Mouse (Mus musculus) intestine, embryonic 16.5 days (tissue): Measurements from ENCODE around the gene Gatb. TPM values are rescaled to one million over a fixed set of nuclear protein-coding genes. Genes with fewer than 3 reads are reported as not detected.

Source experiments
- ATAC-seq: fragments of 200-750 bp; cut with Nextera tagmentation; 2 replicates; pipeline ENCODE4 v1.8.0; 2017; ENCODE audit warnings: moderate TSS enrichment, moderate library complexity
- H3K27ac ChIP-seq: fragments of 300-500 bp; sonication (generic); 2 replicates; pipeline ENCODE4 v1.5.1; 2014; ENCODE audit warnings: mild to moderate bottlenecking, low read length
- H3K27me3 ChIP-seq: fragments of 300-500 bp; sonication (generic); replicated peaks from 2 replicates; pipeline ENCODE4 v1.6.1; 2014; ENCODE audit warnings: low read length, control low read depth, mixed read lengths; ENCODE audit not compliant: control insufficient read depth, insufficient read depth
- H3K36me3 ChIP-seq: fragments of 300-500 bp; sonication (generic); 2 replicates; pipeline ENCODE4 v1.6.1; 2014; ENCODE audit warnings: low read length, control low read depth; ENCODE audit not compliant: control insufficient read depth, insufficient read depth
- H3K4me1 ChIP-seq: fragments of 300-500 bp; sonication (generic); 2 replicates; pipeline ENCODE4 v1.6.1; 2014; ENCODE audit warnings: low read length, control low read depth, mixed read lengths; ENCODE audit not compliant: control insufficient read depth, insufficient read depth
- H3K4me2 ChIP-seq: fragments of 300-500 bp; sonication (generic); 2 replicates; pipeline ENCODE4 v1.6.1; 2014; ENCODE audit warnings: low read depth, low read length, control low read depth
- H3K4me3 ChIP-seq: fragments of 300-500 bp; sonication (generic); 2 replicates; pipeline ENCODE4 v1.5.1; 2014; ENCODE audit warnings: mild to moderate bottlenecking, low read length
- H3K9ac ChIP-seq: fragments of 300-500 bp; sonication (generic); 2 replicates; pipeline ENCODE4 v1.6.1; 2014; ENCODE audit warnings: low read depth, low read length
- H3K9me3 ChIP-seq: fragments of 300-500 bp; sonication (generic); 2 replicates; pipeline ENCODE4 v1.6.1; 2016; ENCODE audit warnings: low read length, control low read depth; ENCODE audit not compliant: control insufficient read depth
- WGBS: fragments of 180-500 bp; shearing (Covaris S2); extraction: QIAGEN DNeasy Blood & Tissue Kit; methylation state at CpG from one replicate; pipeline ENCODE4 v1.1.7; 2014; 5-methylcytosine and 5-hydroxymethylcytosine counted together
- polyA plus RNA-seq: library from polyadenylated mRNA; unstranded; fragments of >200 nt; fragmentation: Nextera tagmentation; extraction: Ambion mirVana; gene quantifications from 2 replicates; pipeline ENCODE4 v1.2.1, GENCODE M21; 2015

Gatb gene
- polyA plus RNA-seq, 1 experiment from 2014 or later: 37.8 TPM

DNA sequence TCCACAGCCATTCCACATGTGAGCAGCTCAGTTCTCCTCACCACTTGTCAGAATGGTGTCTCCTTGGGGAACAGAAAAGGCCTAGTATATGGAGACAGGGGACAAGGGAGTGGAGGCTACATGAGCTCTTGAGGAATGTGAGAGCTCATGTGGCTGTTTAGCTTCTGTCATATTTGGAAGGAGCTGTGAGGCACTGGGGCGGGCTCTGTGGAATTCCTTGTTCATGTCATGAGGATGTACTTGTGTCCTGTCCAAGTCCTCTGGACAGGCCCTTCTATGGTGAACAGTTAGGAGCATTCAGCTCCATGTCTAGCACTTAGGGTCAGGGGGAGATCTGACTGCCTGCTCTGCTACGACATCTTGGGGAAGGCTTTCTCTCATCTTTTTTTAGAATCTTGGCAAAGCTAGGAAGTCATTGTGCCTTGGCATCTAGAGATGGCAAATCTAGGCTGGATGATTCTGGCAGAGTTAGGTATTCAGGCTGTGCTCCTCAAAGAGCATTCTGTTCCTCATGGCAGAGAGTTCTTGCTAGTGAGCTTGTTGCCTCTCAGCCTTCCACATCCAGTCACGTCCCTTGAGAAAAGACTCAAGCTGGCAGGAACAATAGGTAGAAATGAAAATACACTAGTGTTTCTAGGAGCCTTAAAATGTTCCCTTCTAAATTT lies 16.3 kb downstream of the Gatb start:
- Histone ChIP-seq H3K4me2 (no peak overlapping the region), H3K27ac (no peak overlapping the region), H3K9me3 (no peaks in the 10 kb centered on the region), H3K9ac (no peak overlapping the region), H3K27me3 (no peaks in the 10 kb centered on the region), H3K36me3 (no peaks in the 10 kb centered on the region), H3K4me3 (no peak overlapping the region), H3K4me1 (peaks cover 5% of the 10 kb centered on the region; the same call in 1 of the 2 replicates)
- no peak for ATAC-seq
- 89% methylated on average over 3 of the region's 3 CpGs for WGBS

DNA sequence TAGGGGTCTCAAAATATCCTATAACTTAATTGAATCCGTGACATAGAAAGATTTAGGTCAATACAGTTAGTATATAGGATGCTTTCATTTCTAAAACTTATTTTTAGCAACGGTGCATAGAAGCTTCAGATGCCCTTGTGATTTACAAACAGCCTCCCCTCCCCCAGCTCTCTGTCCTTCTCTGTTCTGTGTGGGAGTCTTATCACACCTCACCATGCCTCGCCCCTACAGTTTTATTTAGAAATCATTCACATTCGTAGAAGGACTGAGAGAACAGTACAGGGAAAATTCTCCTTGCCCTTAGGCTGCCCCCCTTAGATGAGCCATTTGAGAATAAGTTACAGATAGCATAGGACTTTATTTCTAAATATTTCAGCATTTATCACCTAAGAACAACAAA lies 18.1 kb downstream of the Gatb start:
- Histone ChIP-seq H3K4me1 (peaks cover 5% of the 10 kb centered on the region; the same call in 1 of the 2 replicates), H3K4me3 (no peak overlapping the region), H3K4me2 (no peak overlapping the region), H3K27ac (no peak overlapping the region), H3K36me3 (no peaks in the 10 kb centered on the region), H3K27me3 (no peaks in the 10 kb centered on the region), H3K9me3 (no peaks in the 10 kb centered on the region), H3K9ac (no peak overlapping the region)
- ATAC-seq: no peak
- WGBS: 59% methylated on average over 4 of the region's 4 CpGs

- Histone ChIP-seq H3K36me3 (no peaks in the 10 kb centered on the region), H3K4me2 (no peak overlapping the region), H3K4me1 (peaks cover 5% of the 10 kb centered on the region; the same call in 1 of the 2 replicates), H3K9me3 (no peaks in the 10 kb centered on the region), H3K9ac (no peak overlapping the region), H3K27ac (no peak overlapping the region), H3K4me3 (no peak overlapping the region), H3K27me3 (no peaks in the 10 kb centered on the region)
- 85% methylated on average over 5 of the region's 5 CpGs for WGBS
- no peak for ATAC-seq
Observed at GRCm38 (mm10) chr3:85592640-85593252, 18.8 kb downstream of the Gatb start.

- no peak overlapping the region for H3K4me3 ChIP-seq
- no peaks in the 10 kb centered on the region for H3K36me3 ChIP-seq
- no peak overlapping the region for H3K4me2 ChIP-seq
- H3K27me3 ChIP-seq: no peaks in the 10 kb centered on the region
- ATAC-seq: no peak
- no peak overlapping the region for H3K27ac ChIP-seq
- H3K9ac ChIP-seq: no peak overlapping the region
- H3K4me1 ChIP-seq: 0 out of 2 replicates have a peak, but pooled peaks cover 1% of the 10 kb centered on the region
- H3K9me3 ChIP-seq: no peaks in the 10 kb centered on the region
- 68% methylated on average over 3 of the region's 3 CpGs for WGBS
Observed at GRCm38 (mm10) chr3:85594452-85594851, 20.5 kb downstream of the Gatb start.

- Histone ChIP-seq H3K4me1 (peaks cover 9% of the 10 kb centered on the region; the same call in 1 of the 2 replicates), H3K4me2 (no peak overlapping the region), H3K9me3 (no peaks in the 10 kb centered on the region), H3K36me3 (no peaks in the 10 kb centered on the region), H3K27ac (no peak overlapping the region), H3K4me3 (no peak overlapping the region), H3K27me3 (no peaks in the 10 kb centered on the region), H3K9ac (no peak overlapping the region)
- ATAC-seq: no peak
- 82% methylated on average over 3 of the region's 3 CpGs for WGBS
Observed at GRCm38 (mm10) chr3:85599526-85599925, 25.6 kb downstream of the Gatb start.

GRCm38 (mm10) chr3:85601841-85602305 lies 28.0 kb downstream of the Gatb start:
- Histone ChIP-seq H3K4me1 (peaks cover 9% of the 10 kb centered on the region; the same call in 1 of the 2 replicates), H3K4me3 (no peak overlapping the region), H3K9me3 (no peaks in the 10 kb centered on the region), H3K27me3 (no peaks in the 10 kb centered on the region), H3K9ac (no peak overlapping the region), H3K27ac (peak overlapping the region; percentile 8; the same call in 1 of the 2 replicates), H3K36me3 (no peaks in the 10 kb centered on the region), H3K4me2 (no peak overlapping the region)
- WGBS: 33% methylated on average over 3 of the region's 3 CpGs
- ATAC-seq: peak; percentile 71

- Histone ChIP-seq H3K36me3 (no peaks in the 10 kb centered on the region), H3K4me2 (no peak overlapping the region), H3K9me3 (no peaks in the 10 kb centered on the region), H3K4me1 (peaks cover 9% of the 10 kb centered on the region; the same call in 1 of the 2 replicates), H3K9ac (no peak overlapping the region), H3K4me3 (no peak overlapping the region), H3K27ac (no peak overlapping the region), H3K27me3 (no peaks in the 10 kb centered on the region)
- 79% methylated on average over 1 of the region's 1 CpGs for WGBS
- ATAC-seq: no peak
Observed at GRCm38 (mm10) chr3:85603811-85604210, 29.9 kb downstream of the Gatb start.

DNA sequence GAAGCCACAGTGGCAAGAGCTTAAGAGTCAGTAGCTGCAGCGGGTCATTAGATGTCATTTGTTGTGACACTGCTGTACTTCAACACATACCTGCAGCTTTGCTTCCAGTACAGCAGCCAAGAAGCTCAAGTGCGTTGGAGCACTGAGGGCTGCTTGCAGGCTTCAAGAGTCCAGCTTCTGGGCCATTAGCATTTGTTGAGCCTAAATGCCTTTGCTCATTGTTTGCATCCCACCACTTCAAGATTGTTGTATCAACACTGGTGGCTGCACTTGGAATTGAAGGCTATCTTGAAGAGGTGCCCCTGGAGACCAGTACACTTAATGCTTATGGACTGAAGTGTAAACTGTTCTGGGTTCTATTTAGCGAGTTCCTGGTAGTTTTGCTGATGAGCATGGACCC lies 33.0 kb downstream of the Gatb start:
- Histone ChIP-seq H3K4me3 (no peak overlapping the region), H3K4me2 (no peak overlapping the region), H3K36me3 (no peaks in the 10 kb centered on the region), H3K27me3 (no peaks in the 10 kb centered on the region), H3K27ac (no peak overlapping the region), H3K9ac (no peak overlapping the region), H3K4me1 (peaks cover 3% of the 10 kb centered on the region; the same call in 1 of the 2 replicates), H3K9me3 (no peaks in the 10 kb centered on the region)
- WGBS: 88% methylated on average over 3 of the region's 3 CpGs
- no peak for ATAC-seq

DNA sequence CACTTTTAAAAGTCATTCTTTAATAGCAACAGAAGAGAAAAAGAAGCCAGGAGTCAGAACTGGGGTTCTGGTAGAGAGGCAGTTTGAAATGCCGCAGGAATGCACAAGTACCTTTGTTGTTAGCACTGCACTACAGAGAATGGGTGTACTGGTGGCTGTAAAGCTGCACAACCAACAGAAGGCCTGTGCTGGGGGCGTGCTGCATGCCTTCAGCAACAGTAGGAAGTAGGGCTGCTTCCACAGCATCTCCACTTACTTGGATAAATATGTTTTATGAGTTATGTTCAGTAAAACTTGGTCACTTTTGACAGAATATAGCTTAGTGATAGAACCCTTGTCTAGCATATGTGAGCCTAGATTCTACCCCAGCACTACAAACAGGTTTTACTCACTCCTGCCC lies 33.8 kb downstream of the Gatb start:
- 90% methylated on average over 2 of the region's 2 CpGs for WGBS
- Histone ChIP-seq H3K4me3 (no peak overlapping the region), H3K9me3 (no peaks in the 10 kb centered on the region), H3K27ac (no peak overlapping the region), H3K27me3 (no peaks in the 10 kb centered on the region), H3K36me3 (no peaks in the 10 kb centered on the region), H3K4me2 (no peak overlapping the region), H3K4me1 (no peaks in the 10 kb centered on the region), H3K9ac (no peak overlapping the region)
- no peak for ATAC-seq
